Mouse (Mus musculus) macrophage (primary cell): ENCODE data around the gene Six4. TPM values are rescaled to one million over a fixed set of nuclear protein-coding genes. Genes with fewer than 3 reads are reported as not detected.
"Not testable (repeated sequence)": the region's sequence is repeated elsewhere in the genome, so short reads cannot be mapped to it uniquely, and the experiment has no call there.

Experiments
- H3K27ac ChIP-seq: fragments of 350-480 bp; formaldehyde crosslinking; 2 replicates; pipeline ENCODE4 v1.9.0; 2021
- H3K36me3 ChIP-seq: fragments of 350-480 bp; formaldehyde crosslinking; 2 replicates; pipeline ENCODE4 v1.9.0; 2021; ENCODE audit errors: inconsistent target
- H3K4me3 ChIP-seq: fragments of 350-480 bp; formaldehyde crosslinking; 2 replicates; pipeline ENCODE4 v1.9.0; 2021; ENCODE audit errors: inconsistent target
- H3K79me2 ChIP-seq: fragments of 350-480 bp; formaldehyde crosslinking; 2 replicates; pipeline ENCODE4 v1.9.0; 2021; ENCODE audit errors: inconsistent target
- WGBS: methylation state at CpG from one replicate; pipeline ENCODE4 v1.1.7; 2026; ENCODE audit warnings: inconsistent platforms; ENCODE audit not compliant: missing documents; 5-methylcytosine and 5-hydroxymethylcytosine counted together
- polyA plus RNA-seq: library from polyadenylated mRNA; stranded (reverse); fragments of 250-400 nt; gene quantifications from 3 replicates; pipeline ENCODE4 v1.2.4, GENCODE M21; 2018; ENCODE audit warnings: inconsistent platforms

Gene Six4
- polyA plus RNA-seq, 1 experiment from 2014 or later = not detected

DNA sequence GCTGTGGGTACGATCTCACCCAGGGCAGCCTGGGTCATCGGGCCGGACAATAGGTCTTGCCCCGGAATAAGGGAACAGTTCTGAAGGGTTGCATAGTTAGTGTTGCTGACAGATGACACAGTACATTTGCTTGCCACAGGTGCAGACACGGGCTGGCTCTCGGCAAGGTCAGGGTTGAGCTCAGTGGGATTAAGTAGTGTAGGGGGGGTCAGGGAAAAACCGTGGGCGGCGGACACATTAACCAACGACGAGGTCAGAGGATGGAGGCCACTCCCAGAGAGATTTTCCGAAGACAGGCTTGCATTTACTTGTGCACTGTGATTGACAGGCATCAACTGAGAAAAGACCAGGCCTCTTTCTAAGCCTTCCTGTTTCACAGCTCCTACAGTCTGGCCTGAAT is 9.5 kb downstream of the Six4 start:
- Histone ChIP-seq H3K4me3 (no peak overlapping the region), H3K36me3 (no peaks in the 10 kb centered on the region), H3K27ac (no peak overlapping the region), H3K79me2 (no peaks in the 10 kb centered on the region)
- WGBS = 95% methylated on average over 12 of the region's 12 CpGs

DNA sequence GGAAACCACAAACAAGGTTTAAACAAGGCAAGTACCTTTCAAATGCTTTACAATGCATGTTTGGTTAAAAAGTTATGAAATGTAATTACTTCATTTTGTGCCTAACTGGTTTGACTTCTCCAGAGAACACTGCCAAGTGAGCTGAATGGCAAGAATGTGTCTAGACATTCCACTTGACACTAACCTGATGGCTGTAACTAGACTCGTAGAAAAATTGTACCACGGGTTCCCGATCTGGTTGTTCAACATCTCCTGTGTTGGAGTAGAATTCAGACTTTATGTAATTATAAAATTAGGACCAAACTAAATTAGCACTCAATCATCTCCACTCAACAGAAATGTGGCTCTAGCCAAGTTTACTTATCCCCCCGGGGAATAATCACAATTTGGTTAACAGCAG is 14.7 kb downstream of the Six4 start:
- Histone ChIP-seq H3K27ac (no peak overlapping the region), H3K4me3 (no peak overlapping the region), H3K36me3 (no peaks in the 10 kb centered on the region), H3K79me2 (no peaks in the 10 kb centered on the region)
- 100% methylated on average over 4 of the region's 4 CpGs for WGBS

GRCm38 (mm10) chr12:73096177-73096576 is 17.1 kb downstream of the Six4 start:
- H3K4me3 ChIP-seq, H3K36me3 ChIP-seq, H3K27ac ChIP-seq, H3K79me2 ChIP-seq: not testable (repeated sequence)
- 89% methylated on average over 4 of the region's 5 CpGs for WGBS

DNA sequence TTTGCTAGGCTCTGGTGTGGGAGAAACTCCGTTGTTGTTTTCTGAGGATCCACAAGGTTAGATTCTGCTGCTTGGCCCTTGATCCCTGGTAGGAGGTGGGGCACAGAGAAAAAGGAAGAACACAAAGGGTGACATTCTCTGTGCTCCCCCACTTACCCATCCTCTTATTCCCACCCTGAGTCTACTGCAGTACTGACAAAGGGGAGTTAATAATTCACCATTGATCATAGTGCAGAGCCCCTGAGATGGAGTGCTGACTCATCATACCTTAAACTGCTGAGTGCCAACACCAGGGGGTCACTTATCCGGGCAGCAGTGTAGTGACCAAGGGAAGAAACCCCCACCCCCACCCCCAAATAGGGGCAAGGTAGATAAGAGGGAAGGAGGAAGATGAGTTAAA is 18.7 kb downstream of the Six4 start:
- Histone ChIP-seq H3K79me2 (no peaks in the 10 kb centered on the region), H3K4me3 (no peak overlapping the region), H3K27ac (no peak overlapping the region), H3K36me3 (no peaks in the 10 kb centered on the region)
- WGBS = 75% methylated on average over 2 of the region's 2 CpGs

DNA sequence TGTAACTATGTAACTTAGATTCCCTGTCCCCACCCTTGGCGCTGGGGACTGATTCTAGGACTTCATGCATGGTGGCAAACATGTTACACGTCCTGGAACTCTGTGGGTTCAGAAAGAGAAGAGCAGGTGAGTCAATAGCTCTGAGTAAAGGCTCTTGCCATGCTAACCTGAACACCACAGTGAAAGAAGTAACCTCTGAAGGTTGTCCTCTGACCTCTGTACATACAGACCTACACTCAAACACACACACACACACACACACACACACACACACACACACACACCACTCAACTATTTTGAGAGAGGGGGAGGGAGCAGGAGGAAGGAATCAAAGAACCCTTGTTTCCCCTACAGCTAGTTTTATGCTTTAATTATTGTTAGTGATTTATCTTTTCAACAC is 19.1 kb downstream of the Six4 start:
- H3K4me3 ChIP-seq = no peak overlapping the region
- no peak overlapping the region for H3K27ac ChIP-seq
- H3K36me3 ChIP-seq = no peaks in the 10 kb centered on the region
- 100% methylated on average over 2 of the region's 2 CpGs for WGBS
- H3K79me2 ChIP-seq = no peaks in the 10 kb centered on the region

DNA sequence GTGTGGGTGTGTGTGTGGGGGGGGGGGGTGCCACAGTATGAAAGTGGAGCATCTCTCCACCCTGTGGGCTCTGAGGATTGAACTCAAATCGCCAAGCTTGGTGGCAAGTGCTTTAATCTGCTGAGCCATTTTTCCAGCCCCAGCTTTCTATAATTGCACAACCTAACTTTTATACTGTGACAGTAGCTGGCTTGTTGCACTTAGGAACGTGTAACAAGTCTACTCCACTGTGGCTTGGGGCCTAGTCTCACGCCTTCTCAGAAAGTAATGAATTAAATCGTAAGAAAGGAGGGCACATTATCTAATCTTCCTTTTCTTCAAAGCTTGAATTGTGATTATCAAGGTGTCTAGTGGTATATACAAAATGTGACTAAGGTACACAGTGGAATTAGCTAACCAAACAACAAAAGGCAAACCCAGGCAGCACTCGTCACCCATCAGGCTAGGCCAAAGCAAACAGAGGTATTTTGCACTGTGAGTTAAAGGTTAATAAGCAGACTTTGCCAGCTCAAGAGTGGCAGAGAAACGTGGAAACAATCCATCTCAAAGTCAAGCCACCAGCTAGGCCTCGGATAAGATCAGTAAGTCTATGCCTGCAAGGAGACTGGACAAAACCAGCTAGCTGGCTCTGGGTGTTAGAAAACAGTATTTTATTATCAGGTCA is 22.5 kb downstream of the Six4 start:
- no peaks in the 10 kb centered on the region for H3K79me2 ChIP-seq
- H3K27ac ChIP-seq = no peak overlapping the region
- 91% methylated on average over 7 of the region's 7 CpGs for WGBS
- no peaks in the 10 kb centered on the region for H3K36me3 ChIP-seq
- no peak overlapping the region for H3K4me3 ChIP-seq

GRCm38 (mm10) chr12:73088911-73089310 is 24.3 kb downstream of the Six4 start:
- Histone ChIP-seq H3K36me3 (no peaks in the 10 kb centered on the region), H3K27ac (no peak overlapping the region), H3K4me3 (no peak overlapping the region), H3K79me2 (no peaks in the 10 kb centered on the region)
- WGBS = 0% methylated on average over 2 of the region's 5 CpGs

GRCm38 (mm10) chr12:73088500-73088899 is 24.8 kb downstream of the Six4 start:
- no peak overlapping the region for H3K4me3 ChIP-seq
- H3K79me2 ChIP-seq = no peaks in the 10 kb centered on the region
- 33% methylated on average over 5 of the region's 5 CpGs for WGBS
- H3K27ac ChIP-seq = no peak overlapping the region
- no peaks in the 10 kb centered on the region for H3K36me3 ChIP-seq

DNA sequence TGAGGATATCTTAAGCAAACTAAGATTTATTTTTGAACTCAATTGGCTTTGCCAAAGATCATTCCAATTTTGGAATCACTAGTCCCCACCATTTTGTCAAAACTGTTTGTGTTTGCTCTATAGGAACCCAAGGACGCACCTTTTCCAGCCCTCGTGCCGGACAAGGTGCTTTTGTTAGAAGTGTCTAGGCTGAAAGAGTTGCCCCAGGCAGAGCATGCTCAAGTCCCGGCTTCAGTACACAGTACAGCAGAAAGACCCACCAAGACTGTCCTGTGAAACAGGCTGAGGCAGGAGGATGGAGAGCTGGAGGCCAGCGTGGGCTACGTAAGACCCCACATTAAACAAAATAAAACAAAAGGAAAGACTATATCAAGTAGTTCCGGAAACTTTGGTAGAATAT is 26.2 kb downstream of the Six4 start:
- Histone ChIP-seq H3K27ac (no peak overlapping the region), H3K36me3 (no peaks in the 10 kb centered on the region), H3K79me2 (no peaks in the 10 kb centered on the region), H3K4me3 (no peak overlapping the region)
- 98% methylated on average over 7 of the region's 7 CpGs for WGBS

- Histone ChIP-seq H3K27ac (no peak overlapping the region), H3K79me2 (no peaks in the 10 kb centered on the region), H3K4me3 (no peak overlapping the region), H3K36me3 (no peaks in the 10 kb centered on the region)
- WGBS = 81% methylated on average over 11 of the region's 11 CpGs
These were observed 27.3 kb downstream of the Six4 start for GRCm38 (mm10) chr12:73085739-73086630.

DNA sequence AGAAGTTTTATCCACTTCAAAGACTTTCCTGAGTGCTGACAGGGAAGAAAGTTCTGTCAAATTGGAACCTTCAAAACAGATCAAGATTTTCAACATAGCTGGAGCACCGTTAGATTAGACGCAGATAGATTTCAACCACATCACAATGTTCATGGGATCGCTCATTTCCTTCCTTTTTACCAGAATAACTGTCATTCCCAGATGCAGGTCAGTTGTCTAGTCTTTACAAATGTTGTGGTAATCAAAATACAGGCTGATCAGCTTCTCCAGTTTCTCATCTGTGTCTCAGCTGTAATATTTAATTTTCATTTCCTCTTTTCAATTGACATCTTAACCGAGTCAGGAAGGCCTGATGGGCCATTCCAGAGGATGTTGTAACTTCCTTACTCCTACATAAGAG is 29.5 kb downstream of the Six4 start:
- WGBS = 15% methylated on average over 4 of the region's 4 CpGs
- Histone ChIP-seq H3K36me3 (no peaks in the 10 kb centered on the region), H3K79me2 (no peaks in the 10 kb centered on the region), H3K27ac (no peak overlapping the region), H3K4me3 (no peak overlapping the region)

DNA sequence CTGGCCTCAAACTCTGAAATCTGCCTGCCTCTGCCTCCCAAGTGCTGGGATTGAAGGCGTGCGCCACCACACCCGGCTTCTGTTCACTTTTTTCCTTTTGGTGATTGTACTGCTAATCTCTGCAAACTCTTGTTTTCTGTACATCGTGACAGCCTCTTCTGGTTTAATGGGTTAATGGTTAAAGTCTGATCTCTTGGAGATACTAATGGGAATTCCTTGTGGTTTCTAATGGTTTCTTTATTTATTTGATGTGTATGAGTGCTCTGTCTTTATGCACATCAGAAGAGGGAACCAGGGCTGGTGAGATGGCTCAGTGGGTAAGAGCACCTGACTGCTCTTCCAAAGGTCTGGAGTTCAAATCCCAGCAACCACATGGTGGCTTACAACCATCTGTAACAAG is 31.4 kb downstream of the Six4 start:
- H3K27ac ChIP-seq, H3K79me2 ChIP-seq: not testable (repeated sequence)
- WGBS = 97% methylated on average over 4 of the region's 4 CpGs

DNA sequence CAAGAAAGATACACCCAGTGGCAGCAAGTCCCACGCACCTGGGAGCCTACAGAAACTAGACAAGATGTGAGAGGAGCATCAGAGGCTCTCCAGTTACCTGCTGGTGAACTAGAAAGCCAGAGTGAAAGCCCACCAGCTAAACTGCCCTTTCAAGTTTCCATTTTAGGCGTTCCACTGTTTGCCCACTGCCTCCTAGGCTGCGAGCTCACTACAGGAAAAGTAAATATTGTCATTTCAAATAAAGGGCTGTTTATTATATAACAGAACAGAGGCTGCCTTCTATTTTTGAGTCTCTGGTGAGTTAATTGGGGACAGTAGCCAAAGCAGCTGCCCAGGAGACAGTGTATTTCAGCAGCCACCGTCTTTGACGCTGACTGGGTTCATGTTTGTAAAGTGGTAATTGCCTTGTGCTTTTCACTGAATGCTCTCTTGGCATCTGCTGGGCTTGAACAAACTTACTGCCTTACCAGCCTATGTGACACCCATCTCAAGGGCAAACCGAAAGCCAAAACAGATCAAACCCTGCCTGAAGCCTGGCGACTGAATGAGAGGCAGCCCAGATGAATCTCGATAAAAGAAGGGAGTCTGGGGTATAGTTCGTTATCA is 52.3 kb downstream of the Six4 start:
- Histone ChIP-seq H3K79me2 (no peaks in the 10 kb centered on the region), H3K36me3 (no peaks in the 10 kb centered on the region), H3K27ac (no peak overlapping the region), H3K4me3 (no peak overlapping the region)
- WGBS = 75% methylated on average over 9 of the region's 9 CpGs

More for the DNA sequence above, 31.4 kb downstream of the Six4 start:
- not testable (repeated sequence) for H3K36me3 ChIP-seq, H3K4me3 ChIP-seq

DNA sequence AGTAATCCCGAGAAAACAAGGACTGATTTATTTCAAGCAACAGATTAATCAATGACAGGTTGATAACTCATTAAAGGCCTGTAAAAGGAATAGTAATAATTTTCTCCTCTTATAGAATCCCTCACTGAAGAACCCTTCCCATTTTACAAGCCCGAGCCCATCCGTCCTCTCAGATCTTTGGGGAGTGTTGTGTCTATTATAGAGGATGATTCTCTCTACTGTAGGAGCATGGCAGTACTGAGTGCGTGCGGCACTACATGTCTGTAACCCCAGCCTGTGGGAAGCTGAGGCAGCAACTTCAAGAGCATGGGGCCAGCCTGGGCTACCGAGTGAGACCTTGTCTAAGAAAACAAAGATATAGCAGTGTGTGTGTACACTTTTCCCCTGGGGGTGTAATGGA is 55.8 kb downstream of the Six4 start:
- WGBS = 89% methylated on average over 6 of the region's 6 CpGs
- H3K79me2 ChIP-seq = no peaks in the 10 kb centered on the region
- H3K36me3 ChIP-seq = no peaks in the 10 kb centered on the region
- H3K4me3 ChIP-seq = no peak overlapping the region
- no peak overlapping the region for H3K27ac ChIP-seq

DNA sequence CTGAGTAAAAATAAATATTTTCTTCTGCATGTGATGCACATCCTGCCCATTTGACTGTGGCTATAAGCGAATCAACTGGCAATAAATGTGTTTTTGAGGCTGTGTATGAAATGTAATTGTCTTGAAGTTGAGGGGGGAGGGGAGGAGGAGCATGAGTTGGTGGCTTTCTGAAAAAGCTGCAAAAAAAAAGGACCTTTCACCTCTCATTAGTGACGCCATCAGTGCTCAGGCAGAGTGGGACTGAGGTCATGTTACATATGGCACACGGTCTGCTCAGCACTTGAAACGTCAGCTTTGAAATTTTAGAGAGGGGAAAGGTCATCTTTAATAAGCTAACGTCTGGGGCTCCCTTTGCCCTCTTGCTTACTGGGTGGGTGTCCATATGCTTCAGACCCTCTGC is 57.8 kb downstream of the Six4 start:
- H3K36me3 ChIP-seq = no peaks in the 10 kb centered on the region
- no peak overlapping the region for H3K27ac ChIP-seq
- 37% methylated on average over 5 of the region's 5 CpGs for WGBS
- H3K79me2 ChIP-seq = no peaks in the 10 kb centered on the region
- H3K4me3 ChIP-seq = no peak overlapping the region
